Mouse (Mus musculus) liver, embryonic 14.5 days (tissue): Measurements from ENCODE around the gene Ncbp3. TPM values are rescaled to one million over a fixed set of nuclear protein-coding genes. Genes with fewer than 3 reads are reported as not detected.

ENCODE experiments used
- ATAC-seq: fragments of 200-750 bp; cut with Nextera tagmentation; 2 replicates; pipeline ENCODE4 v1.8.0; 2017; ENCODE audit warnings: moderate number of reproducible peaks, mild to moderate bottlenecking, moderate library complexity; ENCODE audit not compliant: insufficient read depth
- DNase-seq, 3 experiments: peaks; one replicate each; pipeline ENCODE4 v3.0.0-alpha.2; 2012 to 2013; ENCODE audit warnings: low read depth in 3 of 3, low spot score in 3 of 3
- H3K27ac ChIP-seq: fragments of 300-500 bp; sonication (generic); 2 replicates; pipeline ENCODE4 v1.5.1; 2014; ENCODE audit warnings: moderate library complexity, mild to moderate bottlenecking, control low read depth, inconsistent platforms
- H3K27me3 ChIP-seq: fragments of 300-500 bp; sonication (generic); 2 replicates; pipeline ENCODE4 v1.6.1; 2014; ENCODE audit warnings: mild to moderate bottlenecking, low read length, moderate library complexity; ENCODE audit not compliant: control insufficient read depth, insufficient read depth
- H3K36me3 ChIP-seq: fragments of 300-500 bp; sonication (generic); replicated peaks from 2 replicates; pipeline ENCODE4 v1.6.1; 2014; ENCODE audit warnings: low read depth; ENCODE audit not compliant: control insufficient read depth, insufficient read depth
- H3K4me1 ChIP-seq, 2 experiments: fragments of 200-500 bp in 1 of 2; fragments of 300-500 bp in 1 of 2; sonication (generic) in 1 of 2; replicated peaks; 2 replicates each; pipeline ENCODE4 v1.6.1; 2012 to 2014; ENCODE audit warnings: antibody characterized with exemption in 1 of 2, inconsistent platforms in 1 of 2, low read length in 1 of 2; ENCODE audit not compliant: control insufficient read depth in 2 of 2, insufficient read depth in 2 of 2
- H3K4me2 ChIP-seq: fragments of 300-500 bp; sonication (generic); 2 replicates; pipeline ENCODE4 v1.6.1; 2014; ENCODE audit warnings: low read depth, mild to moderate bottlenecking, control low read depth, moderate library complexity
- H3K4me3 ChIP-seq, 2 experiments: fragments of 200-500 bp in 1 of 2; fragments of 300-500 bp in 1 of 2; sonication (generic) in 1 of 2; 2 replicates each; pipeline ENCODE4 v1.5.1; 2012 to 2014; ENCODE audit warnings: low read depth in 2 of 2, low read length in 2 of 2, mild to moderate bottlenecking in 2 of 2, control low read depth in 1 of 2, inconsistent platforms in 1 of 2, moderate library complexity in 1 of 2; ENCODE audit not compliant: insufficient read depth in 1 of 2
- H3K9ac ChIP-seq: fragments of 300-500 bp; sonication (generic); replicated peaks from 2 replicates; pipeline ENCODE4 v1.6.1; 2014; ENCODE audit warnings: mild to moderate bottlenecking, control low read depth, moderate library complexity
- H3K9me3 ChIP-seq: fragments of 300-500 bp; sonication (generic); 2 replicates; pipeline ENCODE4 v1.6.1; 2016; ENCODE audit warnings: low read length, mixed read lengths; ENCODE audit not compliant: control insufficient read depth
- CTCF ChIP-seq: IDR thresholded peaks from 2 replicates; pipeline ENCODE4 v1.5.1; 2016; ENCODE audit warnings: antibody characterized with exemption, low read depth, control low read depth
- EP300 ChIP-seq: IDR thresholded peaks from 2 replicates; pipeline ENCODE4 v1.6.1; 2016; ENCODE audit warnings: antibody characterized with exemption, low read depth
- WGBS: fragments of 180-500 bp; shearing (Covaris S2); extraction: QIAGEN DNeasy Blood & Tissue Kit; methylation state at CpG from one replicate; pipeline ENCODE4 v1.1.7; 2014; ENCODE audit not compliant: insufficient replicate concordance; 5-methylcytosine and 5-hydroxymethylcytosine counted together
- polyA plus RNA-seq, 2 experiments: library from polyadenylated mRNA; depleted of rRNA in 1 of 2; stranded (reverse) in 1 of 2; unstranded in 1 of 2; fragments of >200 nt; fragmentation: Nextera tagmentation in 1 of 2; extraction: Ambion mirVana in 1 of 2; gene quantifications; 2 replicates each; pipeline versions ENCODE4 v1.2.1 to v1.2.3; 2012 to 2014

Ncbp3 gene
- polyA plus RNA-seq, 2 experiments = 2.4 to 3.1 TPM

DNA sequence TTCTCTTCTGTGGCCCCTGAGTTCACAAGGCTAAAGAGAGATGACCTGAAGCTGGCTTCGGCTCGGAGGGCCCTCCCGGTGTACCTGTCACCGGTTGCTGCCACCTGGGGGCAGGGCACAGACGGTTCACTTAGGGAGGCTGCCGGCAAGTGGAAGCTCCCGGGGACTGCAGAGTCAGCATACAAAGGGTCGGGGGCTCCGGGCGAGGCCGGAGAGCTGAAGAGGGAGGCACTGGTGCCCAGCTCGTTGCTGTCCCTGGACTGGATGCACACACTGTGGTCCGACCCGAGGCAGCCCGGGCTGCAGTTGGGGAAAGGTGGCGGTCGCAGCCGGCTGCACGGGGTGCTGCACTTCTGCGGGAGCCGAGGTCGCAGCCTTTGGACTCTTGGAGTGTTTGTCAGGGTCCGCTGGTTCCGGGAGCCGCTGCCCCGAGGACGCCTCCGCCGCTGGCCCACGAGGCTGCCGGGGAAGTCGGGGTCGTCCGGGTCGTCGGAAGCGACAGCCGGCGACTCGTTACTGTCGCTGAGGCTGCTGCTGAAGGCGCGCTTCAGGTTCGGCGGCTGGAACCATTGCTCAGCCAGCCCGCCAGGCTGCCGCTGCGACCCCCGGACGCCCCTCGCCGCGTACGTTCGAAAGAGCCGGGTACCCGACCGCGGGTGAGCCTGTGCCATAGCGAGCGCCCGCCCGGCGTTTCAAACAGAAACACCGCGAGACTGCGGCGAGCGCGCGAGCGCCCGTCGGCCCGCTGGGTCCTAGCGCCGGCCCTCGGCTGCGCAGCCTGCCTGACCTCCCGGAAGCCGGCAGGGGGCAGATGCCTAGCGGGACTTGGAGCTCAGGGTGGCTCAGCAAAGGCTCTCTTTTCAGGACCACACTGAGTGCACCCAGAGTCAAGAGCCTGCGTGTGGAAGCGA is 90.3 kb downstream of the Ncbp3 start, which contains the start of gene Haspin:
TSS of gene Haspin (minus strand) at position 704 of the 911 bp plus-strand sequence.
- Histone ChIP-seq H3K4me1 (peaks cover 21 to 30% of the 10 kb centered on the region in 2 experiments), H3K9ac (peak within 1 kb of the TSS; percentile 90), H3K27ac (peak within 1 kb of the TSS; percentile 20; the same call in 1 of the 2 replicates), H3K9me3 (no peaks in the 10 kb centered on the region), H3K27me3 (no peaks in the 10 kb centered on the region), H3K4me3 (peak within 1 kb of the TSS; percentile 82 to 97), H3K36me3 (peaks cover 20% of the 10 kb centered on the region), H3K4me2 (peak within 1 kb of the TSS; percentile 87)
- TF ChIP-seq CTCF = peak; percentile 91
- peak; percentile 77 for TF ChIP-seq EP300
- DNase-seq (peak; percentile 76 to 83 (median 78)), ATAC-seq (peak; percentile 96)
- WGBS = under 1% methylated on average over 84 of the region's 84 CpGs

Other genes with a start within 250 kb of the Ncbp3 start
- 6.4 TPM in 2 replicates for gene Atp2a3, start 86.6 kb upstream of the Ncbp3 start, polyA plus RNA-seq (2012; rRNA removed)
- 6.7 and 7.7 TPM in 2 replicates for gene Atp2a3, start 86.6 kb upstream of the Ncbp3 start, polyA plus RNA-seq (2014; fragmentation: Nextera tagmentation; extraction: Ambion mirVana)
- gene P2rx1, start 48.7 kb upstream of the Ncbp3 start, polyA plus RNA-seq (2012; rRNA removed) = 4.6 and 5.3 TPM in 2 replicates
- gene P2rx1, start 48.7 kb upstream of the Ncbp3 start, polyA plus RNA-seq (2014; fragmentation: Nextera tagmentation; extraction: Ambion mirVana) = 6.8 and 9.0 TPM in 2 replicates
- gene Camkk1, start 28.8 kb upstream of the Ncbp3 start, polyA plus RNA-seq (2012; rRNA removed) = 0.49 and 0.69 TPM in 2 replicates
- 0.19 and 0.36 TPM in 2 replicates for gene Camkk1, start 28.8 kb upstream of the Ncbp3 start, polyA plus RNA-seq (2014; fragmentation: Nextera tagmentation; extraction: Ambion mirVana)
- 0.02 and 0.03 TPM in 2 replicates for gene Itgae, start 42.8 kb downstream of the Ncbp3 start, polyA plus RNA-seq (2012; rRNA removed)
- 0.03 and 0.06 TPM in 2 replicates for gene Itgae, start 42.8 kb downstream of the Ncbp3 start, polyA plus RNA-seq (2014; fragmentation: Nextera tagmentation; extraction: Ambion mirVana)
- gene Haspin, start 90.5 kb downstream of the Ncbp3 start, polyA plus RNA-seq (2012; rRNA removed) = 4.5 and 5.7 TPM in 2 replicates
- 10.5 and 12.6 TPM in 2 replicates for gene Haspin, start 90.5 kb downstream of the Ncbp3 start, polyA plus RNA-seq (2014; fragmentation: Nextera tagmentation; extraction: Ambion mirVana)
- 0.05 and 0.08 TPM in 2 replicates for gene P2rx5, start 112.6 kb downstream of the Ncbp3 start, polyA plus RNA-seq (2012; rRNA removed)
- gene P2rx5, start 112.6 kb downstream of the Ncbp3 start, polyA plus RNA-seq (2014; fragmentation: Nextera tagmentation; extraction: Ambion mirVana) = 0.15 and 0.16 TPM in 2 replicates
- 38.3 and 40.1 TPM in 2 replicates for gene Emc6, start 129.3 kb downstream of the Ncbp3 start, polyA plus RNA-seq (2012; rRNA removed)
- 80.3 and 83.7 TPM in 2 replicates for gene Emc6, start 129.3 kb downstream of the Ncbp3 start, polyA plus RNA-seq (2014; fragmentation: Nextera tagmentation; extraction: Ambion mirVana)
- gene Tax1bp3, start 129.3 kb downstream of the Ncbp3 start, polyA plus RNA-seq (2012; rRNA removed) = 10.8 and 11.6 TPM in 2 replicates
- gene Tax1bp3, start 129.3 kb downstream of the Ncbp3 start, polyA plus RNA-seq (2014; fragmentation: Nextera tagmentation; extraction: Ambion mirVana) = 25.8 and 26.7 TPM in 2 replicates
- 4.5 and 5.3 TPM in 2 replicates for gene Ctns, start 151.3 kb downstream of the Ncbp3 start, polyA plus RNA-seq (2012; rRNA removed)
- 4.8 and 6.8 TPM in 2 replicates for gene Ctns, start 151.3 kb downstream of the Ncbp3 start, polyA plus RNA-seq (2014; fragmentation: Nextera tagmentation; extraction: Ambion mirVana)
- gene Shpk, start 151.7 kb downstream of the Ncbp3 start, polyA plus RNA-seq (2012; rRNA removed) = 1.6 and 2.0 TPM in 2 replicates
- 1.5 and 2.4 TPM in 2 replicates for gene Shpk, start 151.7 kb downstream of the Ncbp3 start, polyA plus RNA-seq (2014; fragmentation: Nextera tagmentation; extraction: Ambion mirVana)
- 0.03 TPM in 1 of 2 replicates, not detected in the other for gene Trpv1, start 186.5 kb downstream of the Ncbp3 start, polyA plus RNA-seq (2012; rRNA removed)
- gene Trpv1, start 186.5 kb downstream of the Ncbp3 start, polyA plus RNA-seq (2014; fragmentation: Nextera tagmentation; extraction: Ambion mirVana) = not detected in 2 replicates
- gene Trpv3, start 219.6 kb downstream of the Ncbp3 start, polyA plus RNA-seq (2012; rRNA removed) = 0.01 TPM in 2 replicates
- 0.03 TPM in 1 of 2 replicates, not detected in the other for gene Trpv3, start 219.6 kb downstream of the Ncbp3 start, polyA plus RNA-seq (2014; fragmentation: Nextera tagmentation; extraction: Ambion mirVana)